Mouse (Mus musculus) spleen, adult 18-20 months (tissue): ENCODE measurements around the gene Tnmd.

Experiments used
- DNase-seq, 2 experiments: peaks; one replicate each; pipeline ENCODE4 v3.0.0; 2022; ENCODE audit warnings: mixed read lengths in 2 of 2

Tnmd gene

GRCm38 (mm10) chrX:133850680-133851079 lies at the start of gene Tnmd:
TSS of gene Tnmd (plus strand) at chrX:133850980.
- no peak for DNase-seq

GRCm38 (mm10) chrX:133853637-133854036 lies 2.9 kb downstream of the Tnmd start:
- DNase-seq, result no peak

- DNase-seq, result no peak
Observed at GRCm38 (mm10) chrX:133869743-133870142, 19.0 kb downstream of the Tnmd start.

GRCm38 (mm10) chrX:133887308-133887707 lies 36.5 kb downstream of the Tnmd start:
- no peak for DNase-seq

GRCm38 (mm10) chrX:133888111-133888510 lies 37.3 kb downstream of the Tnmd start:
- DNase-seq, result no peak

GRCm38 (mm10) chrX:133898014-133898542 lies 47.3 kb downstream of the Tnmd start, which contains the start of gene Tspan6:
TSS of gene Tspan6 (minus strand) at chrX:133898429.
- DNase-seq, result peak; percentile 41 to 55

- DNase-seq, result no peak
Observed at GRCm38 (mm10) chrX:133908261-133908660, 57.5 kb downstream of the Tnmd start, which contains the start of gene Srpx2. TSS of gene Srpx2 (plus strand) at chrX:133908426.

GRCm38 (mm10) chrX:133911397-133912103 lies 60.8 kb downstream of the Tnmd start:
- DNase-seq, result no peak

- no peak for DNase-seq
Observed at GRCm38 (mm10) chrX:133913006-133913405, 62.2 kb downstream of the Tnmd start.

- DNase-seq, result no peak
Observed at GRCm38 (mm10) chrX:133914219-133914618, 63.4 kb downstream of the Tnmd start.
